Mouse (Mus musculus) urinary bladder, postnatal 10 days (tissue): Measurements from ENCODE around the gene Magohb.

Source experiments
- DNase-seq: peaks from one replicate; pipeline ENCODE4 v3.0.0; 2022; ENCODE audit warnings: low spot score

The Magohb gene

DNA sequence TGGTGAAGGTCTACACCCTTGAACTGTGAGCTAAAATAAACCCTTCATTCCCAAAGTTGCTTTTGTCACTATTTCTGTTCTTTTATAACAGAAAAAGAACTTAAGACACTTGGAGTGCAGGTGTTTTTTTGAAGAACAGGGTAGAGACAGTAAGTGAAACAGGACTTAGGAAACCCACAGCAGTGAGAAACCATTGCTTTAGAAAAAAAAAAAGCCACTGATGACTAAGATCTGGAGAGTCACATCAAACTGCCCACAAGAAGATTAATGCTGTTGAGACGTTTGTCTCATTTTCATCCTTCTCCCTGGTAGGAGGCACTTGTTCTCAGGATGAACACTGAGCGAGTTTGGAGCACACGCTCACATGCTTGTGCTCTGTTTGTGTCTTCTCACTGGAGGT is 31.0 kb downstream of the Magohb start:
- DNase-seq: no peak

- DNase-seq: no peak
These were observed 45.8 kb downstream of the Magohb start, which contains the start of gene Klra2 for GRCm38 (mm10) chr6:131247206-131247605. Klra2 (minus strand) TSS chr6:131247362.

GRCm38 (mm10) chr6:131245081-131245480 is 48.0 kb downstream of the Magohb start:
- DNase-seq: no peak
